Mouse (Mus musculus): ENCODE measurements at regions not wholly inside any gene's neighbourhood (a gene's known extent, or its start where the extent isn't known, plus 50 kb on each side); places are given as distances from the start of the nearest gene placed in this dataset.

GRCm38 (mm10) chr13:101127262-101127661 is 294.0 kb upstream of the Slc30a5 start:
- no peak for TF ChIP-seq POLR2A (IDR thresholded peaks at IDR 0.05; ENCODE audit: borderline replicate concordance, low read depth, low read length)
- no peak for TF ChIP-seq CTCF (IDR thresholded peaks at IDR 0.05; ENCODE audit: low read depth, low read length)

All from bone marrow macrophage, adult 2 months (primary cell).